Mouse (Mus musculus) megakaryocyte, embryonic 14.5 days (primary cell): ENCODE measurements around the gene Srgap3.

Experiments used
- FLI1 ChIP-seq: IDR thresholded peaks from 2 replicates; pipeline ENCODE4 v1.6.1; 2012; ENCODE audit warnings: low read length, inconsistent platforms, mixed read lengths
- GATA1 ChIP-seq: IDR thresholded peaks from 3 replicates; pipeline ENCODE4 v1.6.1; 2012; ENCODE audit warnings: mixed read lengths, low read length, inconsistent platforms, borderline replicate concordance

DNA sequence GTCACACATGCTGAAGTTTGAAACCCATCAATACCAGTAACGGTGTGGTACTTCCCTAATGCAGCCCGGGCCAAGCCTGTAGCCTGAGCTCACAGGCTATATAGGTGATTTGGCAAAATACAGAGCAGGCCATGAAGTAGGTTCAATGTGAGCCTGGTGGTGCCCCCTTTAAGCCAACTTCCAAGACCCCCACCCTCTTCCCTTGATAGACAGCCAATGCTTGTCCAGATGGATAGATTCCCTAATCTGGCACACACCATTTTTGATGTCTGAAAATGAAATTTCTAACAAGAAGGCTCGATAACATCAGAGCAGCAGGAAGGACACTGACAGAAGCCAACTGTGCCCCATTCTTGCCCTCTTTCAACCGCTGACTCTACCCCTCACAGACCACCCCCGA lies 47.8 kb downstream of the Srgap3 start:
- TF ChIP-seq GATA1 (no peak), FLI1 (no peak)
